Mouse (Mus musculus) urinary bladder, postnatal 36 days (tissue): ENCODE results near the gene Metap1.

Source experiments
- DNase-seq, 2 experiments: peaks; one replicate each; pipeline ENCODE4 v3.0.0; 2022; ENCODE audit warnings: low spot score in 2 of 2, mixed read lengths in 1 of 2

The Metap1 gene

DNA sequence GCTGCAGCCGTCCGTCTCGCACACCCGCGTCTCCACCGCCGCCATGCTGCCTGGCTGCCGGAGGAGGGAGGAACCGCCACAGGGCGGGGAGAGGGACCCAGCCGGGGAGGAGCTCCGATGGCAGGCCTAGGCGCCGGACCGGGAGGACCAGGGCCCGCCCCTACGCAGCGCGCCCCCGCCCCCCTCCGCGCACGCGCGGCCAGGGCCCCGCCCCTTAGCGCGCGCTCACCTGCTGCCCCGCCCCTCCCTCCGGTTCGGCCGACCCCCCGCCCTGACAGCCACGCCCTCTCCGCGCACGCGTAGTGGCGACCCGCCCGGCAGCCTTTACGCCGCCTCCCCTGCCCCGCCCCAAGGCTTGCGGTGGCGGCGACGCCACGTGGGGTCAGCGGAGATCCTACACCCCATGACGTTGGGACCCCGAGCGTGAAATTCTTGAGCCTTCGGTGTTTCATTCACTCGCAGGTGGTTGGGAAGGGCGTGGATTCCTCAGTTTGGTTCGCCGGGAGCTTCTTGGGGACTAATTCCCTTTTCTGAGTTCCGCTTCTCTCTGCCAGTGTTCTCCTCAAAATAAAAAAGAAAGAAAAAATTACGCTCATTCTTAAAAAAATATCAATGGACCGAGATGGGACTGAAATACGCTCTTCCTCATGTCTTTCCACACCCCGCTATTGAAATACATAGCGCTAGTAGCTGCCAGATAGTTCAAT, at the start of gene Metap1:
Gene Metap1 (minus strand): TSS at position 189 of the 707 bp plus-strand sequence.
- DNase-seq: peak; percentile 88 to 94

DNA sequence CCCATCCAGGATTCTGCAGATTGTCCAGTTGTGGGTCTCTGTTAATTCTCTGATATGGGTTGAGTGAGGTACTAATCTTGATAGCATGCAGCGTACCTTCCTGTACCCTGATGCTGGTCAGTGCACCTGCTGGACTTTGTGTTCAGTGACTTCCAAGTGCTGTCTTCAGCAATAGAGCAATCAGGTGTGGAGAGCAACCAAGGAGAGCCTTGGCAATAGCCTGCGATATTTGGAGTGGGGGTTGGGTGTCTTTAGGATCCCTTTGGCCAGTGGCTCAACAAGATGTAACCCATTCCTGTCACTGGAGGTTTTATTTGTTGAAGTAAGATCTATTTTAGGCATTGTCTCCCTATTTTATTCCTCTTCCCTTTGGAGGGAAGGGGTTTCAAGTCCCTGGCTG, 46.7 kb upstream of the Metap1 start:
- DNase-seq: no peak

DNA sequence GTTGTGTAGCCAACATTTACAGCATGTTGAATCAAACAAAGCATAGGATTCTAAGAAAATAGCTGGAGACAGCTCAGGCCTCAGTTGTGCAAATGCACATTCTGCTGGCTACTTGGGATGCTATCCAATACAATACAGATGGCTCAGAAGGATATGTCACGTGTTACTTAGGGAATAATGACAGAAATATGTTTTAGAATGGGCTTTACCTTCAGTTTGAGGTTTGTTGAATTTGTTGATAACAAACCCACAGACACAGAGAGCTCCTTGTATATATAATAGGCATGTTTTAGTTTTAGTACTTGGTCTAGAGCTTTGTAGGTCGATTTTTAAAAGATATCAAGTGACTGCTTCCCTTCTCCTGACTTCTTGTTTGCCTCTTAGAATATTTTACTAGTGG, 43.4 kb upstream of the Metap1 start:
- no peak for DNase-seq

DNA sequence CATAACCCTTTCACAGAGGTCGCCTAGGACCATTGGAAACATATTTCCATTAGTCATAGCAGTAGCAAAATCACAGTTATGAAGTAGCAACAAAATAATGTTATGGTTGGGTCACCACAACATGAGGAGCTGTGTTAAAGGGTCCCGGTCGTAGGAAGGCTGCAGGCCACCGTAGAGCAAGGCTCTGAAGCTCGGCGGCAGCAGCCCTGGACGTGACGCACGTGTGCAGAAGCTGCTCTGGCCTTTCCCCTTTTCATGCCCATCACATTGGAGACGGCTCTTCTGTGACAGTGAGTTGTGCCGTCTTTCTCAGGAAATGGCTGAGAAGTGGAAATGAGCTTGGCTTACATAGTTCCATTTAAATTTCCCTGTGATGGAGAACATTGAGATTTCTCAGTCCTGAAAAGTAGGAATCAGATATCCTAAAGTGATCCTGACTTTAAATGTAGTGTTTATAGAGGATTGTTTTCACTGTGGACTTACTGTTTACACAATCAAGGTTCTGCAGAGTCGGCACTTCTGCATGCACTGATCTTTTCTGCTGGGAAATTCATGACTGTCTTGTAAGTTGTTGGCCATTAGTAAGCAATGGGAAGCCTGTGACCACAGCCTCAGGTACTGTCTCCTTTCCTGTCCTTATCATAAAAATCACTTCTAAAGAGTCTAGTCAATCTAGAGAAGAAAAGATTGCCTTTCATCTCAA, 42.3 kb upstream of the Metap1 start:
- no peak for DNase-seq

DNA sequence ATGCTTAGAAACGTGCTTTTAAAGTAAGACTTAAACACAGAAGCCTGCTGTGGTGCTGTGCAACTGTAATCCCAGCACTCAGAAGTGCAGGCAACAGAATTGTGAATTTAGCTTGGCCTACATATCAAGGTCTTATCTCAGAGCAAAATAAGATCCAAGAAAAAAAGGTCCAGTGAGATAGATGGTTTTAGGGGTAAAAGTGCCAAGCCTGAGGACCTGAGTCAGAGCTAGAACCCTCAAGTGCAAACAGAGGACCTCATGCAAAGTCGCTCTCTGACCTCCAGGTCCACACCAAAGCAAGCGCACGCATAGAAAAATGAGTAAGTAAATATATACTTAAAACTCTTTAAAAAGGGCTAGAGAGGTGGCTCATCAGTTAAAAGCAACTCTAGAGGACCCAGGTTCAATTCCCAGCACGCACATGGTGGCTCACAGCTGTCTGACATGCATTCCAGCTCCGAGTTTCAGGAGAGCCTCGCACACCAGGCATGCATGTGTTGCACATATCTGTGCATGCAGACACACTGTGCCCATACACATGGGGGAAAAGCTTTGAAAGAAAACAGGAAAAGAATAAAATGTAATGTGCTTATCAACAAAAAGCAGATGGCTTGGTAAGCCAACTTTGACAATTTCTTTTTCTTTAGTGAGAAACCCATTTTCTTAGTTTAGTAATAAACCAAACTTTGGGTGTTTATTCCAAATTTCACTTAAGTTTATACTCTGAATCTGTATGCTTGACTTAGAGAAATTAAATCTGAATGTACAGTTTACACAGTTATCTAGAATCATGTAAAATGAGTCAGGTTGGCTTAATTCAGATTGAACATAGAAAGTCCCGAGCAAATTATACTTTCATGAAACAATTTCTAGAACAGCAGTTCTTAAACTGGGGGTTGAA, 41.5 kb upstream of the Metap1 start:
- no peak for DNase-seq

DNA sequence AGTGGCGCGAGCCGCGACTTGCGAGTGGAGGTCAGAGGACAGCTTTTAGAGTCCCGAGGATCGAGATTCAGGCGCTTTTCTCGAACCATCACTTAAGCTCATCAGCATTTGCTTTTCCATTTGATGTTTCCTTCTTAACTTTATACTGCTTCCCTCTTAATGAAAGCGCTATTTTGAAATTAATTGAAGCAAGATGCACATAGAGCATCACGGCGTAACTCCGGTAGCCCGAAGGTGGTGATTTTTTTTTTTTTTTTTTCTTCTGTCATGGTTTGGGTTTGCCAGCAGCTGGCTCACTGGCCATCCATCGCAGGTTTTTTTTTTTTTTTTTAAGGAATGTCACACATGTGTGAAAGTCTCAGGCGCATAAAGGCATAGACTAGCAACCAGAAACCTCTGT, 39.0 kb upstream of the Metap1 start:
- no peak for DNase-seq

DNA sequence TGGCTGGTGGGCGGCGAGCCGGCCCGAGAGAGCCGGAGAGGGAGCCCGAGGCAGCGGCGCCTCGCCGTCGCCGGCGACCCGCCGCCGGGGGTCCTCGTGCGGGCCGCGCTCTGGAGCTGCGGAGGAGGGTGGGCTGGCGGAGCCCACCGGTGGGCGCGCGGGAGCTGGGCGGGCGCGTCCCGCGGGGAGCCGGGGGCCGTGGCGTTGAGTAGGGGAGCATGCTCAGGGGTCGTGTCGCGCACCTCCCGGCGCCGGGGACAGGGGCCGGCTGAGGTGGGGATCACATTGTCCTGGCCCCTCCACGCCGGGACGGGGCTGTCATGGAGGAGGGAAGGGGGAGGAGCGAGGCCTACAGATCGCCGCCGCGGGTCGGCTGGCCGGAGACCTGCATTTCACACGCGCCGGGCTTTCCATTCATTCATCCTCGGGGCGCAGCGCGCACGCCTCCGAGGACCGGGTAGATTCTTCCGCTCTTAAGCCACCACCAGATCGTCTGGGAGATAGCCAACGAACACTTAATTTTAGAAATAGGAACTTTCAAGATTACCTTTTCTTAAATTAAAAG, 38.4 kb upstream of the Metap1 start:
- DNase-seq: peak; percentile 38 to 65

DNA sequence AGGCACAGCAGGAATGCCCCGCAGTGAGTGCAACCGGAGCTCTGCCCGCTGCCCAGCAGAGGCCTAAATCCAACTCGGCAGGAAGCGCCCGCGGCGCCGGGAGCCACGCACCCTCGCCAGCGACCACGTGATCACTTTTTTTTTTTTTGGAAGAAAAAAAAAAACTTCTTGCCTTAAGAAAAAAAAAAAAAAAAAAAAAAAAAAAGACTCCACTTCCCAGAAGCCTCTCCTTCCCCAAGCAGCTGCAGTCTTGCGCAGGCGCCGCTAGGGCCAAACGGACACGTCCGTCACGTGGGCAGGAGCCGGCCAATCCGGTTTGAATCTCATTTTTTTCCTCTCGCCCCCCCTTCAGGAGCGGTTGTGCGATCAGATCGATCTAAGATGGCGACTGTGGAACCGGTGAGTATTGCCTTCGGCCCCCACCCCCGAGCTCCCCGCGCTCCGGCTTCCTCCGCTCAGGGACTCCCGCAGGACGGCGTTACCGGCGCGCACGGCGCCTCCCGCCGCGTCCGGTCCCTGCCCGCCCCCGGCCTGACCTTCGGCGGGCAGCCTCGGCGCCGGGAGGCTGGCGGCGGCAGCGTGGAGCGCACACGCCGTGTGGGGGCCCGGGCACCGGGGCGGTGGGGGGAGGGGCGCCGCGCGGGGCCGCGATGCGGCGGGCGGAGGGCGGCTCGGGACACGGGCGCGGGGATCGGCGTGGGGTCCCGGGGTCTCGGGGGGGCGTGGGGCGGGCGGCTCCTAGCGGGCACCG, 37.8 kb upstream of the Metap1 start:
- DNase-seq: peak; percentile 92 to 96

DNA sequence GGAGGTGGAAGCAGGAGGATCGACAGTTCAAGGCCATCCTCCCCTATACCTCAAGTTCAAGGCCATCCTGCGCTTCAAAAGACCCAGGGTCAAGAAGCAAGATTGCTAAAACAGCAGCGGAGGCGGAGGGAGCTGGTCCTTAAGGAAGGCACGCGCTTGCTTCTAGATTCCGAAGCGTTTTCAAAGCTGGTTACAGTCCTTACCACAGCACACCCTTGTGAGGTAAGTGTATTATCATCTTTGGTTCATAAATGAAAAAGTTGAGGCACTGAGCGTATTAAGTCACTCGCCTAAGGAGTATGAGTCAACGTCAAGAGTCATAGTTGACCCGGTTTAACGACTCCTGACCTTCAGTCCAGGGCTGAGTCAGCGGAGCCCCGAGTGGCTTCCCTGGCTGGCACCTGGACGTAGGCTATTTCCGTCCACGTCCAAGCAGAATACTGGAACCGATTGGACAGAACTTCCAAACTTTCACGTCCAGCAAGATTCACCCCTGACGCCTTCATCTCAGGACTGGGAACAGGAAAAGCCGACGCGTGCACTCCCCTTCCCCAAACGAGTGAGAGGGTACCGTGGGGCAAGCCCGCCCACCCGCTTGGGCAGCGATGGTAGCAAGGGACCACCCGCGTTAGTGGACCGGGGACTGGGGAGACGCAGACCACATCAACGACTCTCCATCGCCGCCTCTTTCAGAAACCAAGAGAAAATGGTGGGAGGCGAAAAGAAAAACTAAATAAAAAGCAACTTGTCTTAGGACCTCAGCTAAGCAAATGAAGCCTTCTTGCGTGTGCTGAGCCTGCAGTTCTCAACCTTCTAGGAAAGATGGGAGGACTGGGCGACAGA, 37.0 kb upstream of the Metap1 start, which contains the start of gene Eif4e:
Gene Eif4e (plus strand): TSS at position 107 of the 843 bp plus-strand sequence.
- DNase-seq: peak; percentile 69 to 72

DNA sequence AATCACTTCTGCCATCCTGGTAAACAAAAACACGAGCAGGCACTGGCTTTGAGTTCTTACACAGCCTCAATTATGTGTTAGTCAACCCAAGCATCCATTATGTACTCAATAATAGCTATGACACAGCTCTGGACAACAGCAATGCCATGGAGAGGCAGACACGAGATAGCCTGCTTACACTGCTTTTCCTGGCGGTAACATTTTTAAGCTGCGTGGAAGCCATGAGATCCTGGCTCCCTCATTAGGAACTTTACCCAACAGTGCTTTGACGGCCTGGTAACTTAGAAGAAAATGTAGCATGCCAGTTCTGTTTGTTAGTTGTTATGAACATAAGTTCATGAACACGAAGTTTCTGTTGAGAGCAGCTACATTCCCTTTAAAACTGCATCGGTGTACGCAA, 36.2 kb upstream of the Metap1 start:
- DNase-seq: no peak

DNA sequence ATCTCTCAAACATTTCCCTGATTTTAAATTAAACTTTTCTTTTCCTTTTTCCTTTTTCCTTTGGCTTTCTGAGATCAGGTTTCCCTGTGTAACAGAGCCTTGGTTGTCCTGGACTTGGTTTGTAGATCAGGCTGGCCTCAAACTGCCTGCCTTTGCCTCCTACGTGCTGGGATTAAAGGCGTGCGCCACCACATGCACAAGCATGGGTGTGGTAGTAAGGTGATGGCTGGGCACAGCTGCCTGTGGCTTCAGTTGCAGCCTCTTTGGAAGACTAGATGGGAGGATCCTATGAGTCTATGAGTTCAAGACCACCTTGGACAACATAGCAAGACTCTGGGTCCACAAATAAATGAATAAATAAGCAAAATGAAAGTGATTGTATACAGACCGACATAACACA, 34.6 kb upstream of the Metap1 start:
- DNase-seq: no peak

DNA sequence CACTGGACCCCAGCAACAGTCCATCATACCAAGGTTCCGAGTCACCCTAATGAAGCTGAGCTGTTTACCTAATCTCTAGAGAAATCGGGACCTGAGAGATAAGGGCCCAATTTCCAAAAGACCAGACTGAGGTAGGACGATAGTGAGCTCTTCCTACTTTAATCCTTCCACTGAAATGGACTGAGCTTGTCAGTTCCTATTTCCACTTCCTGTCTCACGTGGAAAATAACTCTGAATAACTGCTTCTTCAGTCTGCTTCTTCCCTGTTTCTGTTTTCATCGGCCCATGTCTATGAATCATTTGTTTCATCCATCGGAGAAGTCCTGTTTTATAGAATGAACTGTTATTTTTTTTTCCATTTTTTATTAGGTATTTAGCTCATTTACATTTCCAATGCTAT, 29.9 kb upstream of the Metap1 start:
- no peak for DNase-seq

DNA sequence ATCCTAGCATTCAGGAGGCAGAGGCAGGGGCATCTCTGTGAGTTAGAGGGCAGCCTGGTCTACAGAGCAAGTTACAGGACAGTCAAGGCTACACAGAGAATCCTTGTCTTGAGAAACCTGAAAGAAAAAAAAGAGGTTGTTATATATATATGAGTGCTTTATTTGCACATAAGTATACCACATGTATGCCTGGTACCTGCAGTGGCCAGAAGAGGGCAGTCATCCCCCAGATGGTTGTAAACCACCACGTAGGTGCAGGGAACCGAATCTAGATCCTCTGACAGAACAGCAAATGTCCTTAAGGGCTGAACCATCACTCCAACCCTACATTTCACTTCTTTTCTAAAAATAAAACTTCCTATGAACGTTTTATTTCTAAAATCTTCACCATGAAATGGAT, 28.6 kb upstream of the Metap1 start:
- DNase-seq: no peak

DNA sequence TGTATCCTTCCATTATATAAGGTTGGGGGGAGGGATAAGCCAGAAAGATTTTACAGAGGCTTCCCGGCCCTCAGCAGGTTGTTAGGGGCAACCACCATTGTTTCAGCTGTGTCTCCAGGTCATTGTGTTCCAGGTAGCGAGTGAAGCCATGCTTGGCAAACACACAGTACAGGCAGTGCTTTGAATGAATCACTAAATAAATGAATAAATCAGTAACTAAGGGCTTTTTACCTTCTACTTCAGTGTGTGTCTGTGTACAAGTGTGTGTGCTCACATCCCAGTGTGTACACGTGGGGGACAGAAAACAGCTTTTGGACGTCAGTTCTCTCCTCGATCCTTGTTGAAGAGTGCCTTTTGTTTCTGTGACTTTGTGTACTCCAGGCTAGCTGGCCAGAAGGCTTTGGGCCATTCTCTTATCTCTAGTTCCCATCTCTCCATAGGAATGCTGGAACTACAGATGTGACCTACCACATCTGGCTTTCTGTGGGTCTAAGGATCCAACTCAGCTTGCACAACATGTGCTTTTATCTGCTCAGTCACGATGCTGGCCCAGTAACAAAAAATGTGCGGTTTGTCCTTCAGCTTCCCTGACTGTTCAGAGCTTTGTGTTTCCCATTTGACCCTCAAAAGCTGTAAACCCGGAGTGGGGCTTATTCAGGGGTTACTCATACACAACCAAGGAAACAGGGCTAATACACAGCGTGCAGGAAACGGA, 26.5 kb upstream of the Metap1 start:
- no peak for DNase-seq

DNA sequence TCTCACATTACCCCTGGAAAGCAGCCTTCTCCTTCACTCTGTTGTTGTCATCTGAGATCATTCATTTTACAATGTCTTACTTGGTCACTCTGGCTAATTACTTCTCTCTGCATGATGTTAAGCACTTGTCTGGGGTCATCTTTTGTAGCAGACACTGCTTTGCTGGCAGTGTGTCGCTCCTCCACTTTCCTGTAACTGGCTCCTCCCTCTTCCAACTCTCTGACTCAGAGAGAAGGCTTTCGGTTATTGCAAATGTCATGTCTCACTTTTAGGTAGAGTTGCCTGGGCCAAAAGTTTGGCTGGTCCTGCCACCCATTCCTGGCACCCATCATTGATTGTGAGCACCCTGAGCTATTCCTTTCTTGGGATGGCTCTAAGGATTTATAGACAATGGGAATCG, 25.4 kb upstream of the Metap1 start:
- no peak for DNase-seq

DNA sequence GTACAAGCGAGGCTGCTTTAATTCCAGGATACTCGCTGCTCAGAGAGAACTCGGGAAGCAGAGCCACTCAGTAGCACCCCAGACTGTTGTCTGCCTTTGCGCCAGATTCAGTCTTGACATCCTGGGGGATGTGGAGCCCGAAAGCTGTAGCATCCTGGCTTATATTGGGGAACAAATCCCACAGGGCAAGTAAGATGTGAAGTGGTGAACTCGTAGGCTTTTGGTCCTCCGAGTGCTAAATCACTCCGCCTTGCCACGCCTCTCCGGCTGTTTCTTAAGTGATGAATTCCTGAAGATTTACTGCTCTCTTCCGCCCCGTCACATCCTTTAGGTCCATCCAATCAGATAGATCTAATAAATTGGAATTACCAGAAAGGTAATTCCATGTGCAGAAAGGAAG, 23.9 kb upstream of the Metap1 start:
- DNase-seq: no peak

DNA sequence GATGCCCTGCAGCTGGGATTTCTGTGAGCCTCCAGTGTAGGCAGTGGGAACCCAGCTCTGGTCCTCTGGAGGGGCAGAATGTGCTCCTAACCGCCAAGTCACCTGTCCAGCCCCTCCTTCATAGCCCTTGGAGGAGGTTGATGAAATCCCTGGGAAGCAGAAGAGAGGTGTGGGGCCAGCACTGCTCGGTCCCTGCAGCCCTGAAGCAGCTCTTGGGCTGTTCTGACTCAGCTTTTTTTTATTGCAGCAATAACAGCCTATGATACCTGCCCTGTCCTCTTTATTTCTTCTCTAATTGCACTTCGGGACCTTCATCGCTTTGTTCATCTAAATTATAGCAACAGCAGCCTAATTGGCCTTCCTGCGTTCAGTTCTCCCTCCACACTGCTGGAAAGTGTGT, 21.2 kb upstream of the Metap1 start:
- DNase-seq: no peak

DNA sequence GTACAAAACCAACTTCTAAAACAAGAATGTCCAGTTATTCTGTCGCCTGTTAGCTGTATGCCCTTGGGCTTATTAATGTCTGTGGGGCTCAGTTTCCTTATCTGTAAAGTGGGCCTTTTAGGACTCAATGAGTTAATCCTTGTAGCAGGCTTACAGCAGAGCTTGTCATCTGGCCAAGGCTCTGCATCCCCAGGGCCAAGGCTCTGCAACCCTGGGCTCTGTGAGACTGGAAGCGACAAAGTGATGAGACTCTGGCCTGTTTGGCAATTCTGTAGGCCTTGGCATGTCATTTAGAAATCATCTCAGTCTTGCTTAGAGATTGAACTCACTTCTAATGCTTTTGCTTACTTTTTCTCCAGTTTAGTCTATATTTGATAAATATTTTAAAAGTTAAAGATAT, 20.3 kb upstream of the Metap1 start:
- DNase-seq: no peak

DNA sequence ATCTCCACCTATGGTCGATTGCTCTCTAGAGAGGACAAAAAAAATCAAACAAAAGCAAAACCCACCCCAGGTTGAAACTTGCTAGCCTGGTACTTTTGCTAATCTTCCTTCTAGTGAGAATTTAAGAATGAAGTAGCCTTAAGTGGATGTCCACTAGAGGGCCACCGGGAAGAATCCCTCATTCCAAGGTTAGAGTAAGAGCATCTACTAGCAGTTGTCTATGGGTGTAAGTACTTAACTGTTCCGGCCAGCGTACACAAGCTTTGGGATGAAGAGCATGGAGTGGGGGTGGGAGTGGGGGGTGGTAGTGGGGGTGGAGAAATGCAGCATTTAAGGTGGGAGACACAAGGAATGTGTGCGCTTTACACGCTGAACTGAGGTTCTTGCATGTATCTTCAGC, 17.4 kb upstream of the Metap1 start:
- no peak for DNase-seq

DNA sequence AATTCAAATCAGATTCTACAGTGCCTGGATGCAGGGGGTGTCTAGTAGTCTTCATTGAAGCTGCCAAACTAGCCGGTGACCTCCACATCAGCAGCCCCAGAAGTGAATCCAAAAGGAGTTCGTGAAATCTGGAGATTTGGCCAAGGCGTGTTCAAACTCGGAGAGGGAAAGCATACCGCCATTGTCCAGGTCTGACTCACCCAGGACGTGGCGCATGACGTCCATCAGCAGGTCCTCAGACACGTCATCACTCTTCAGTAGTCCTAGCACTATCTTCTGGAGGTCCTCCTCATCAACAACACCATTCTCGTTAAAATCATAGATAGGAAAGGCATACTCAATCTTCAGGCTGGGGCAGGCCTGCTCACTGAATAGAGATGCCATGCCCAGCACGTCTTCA, 14.4 kb upstream of the Metap1 start:
- no peak for DNase-seq
